Mouse (Mus musculus): Measurements from ENCODE around the gene Clic4. TPM values are rescaled to one million over a fixed set of nuclear protein-coding genes. Genes with fewer than 3 reads are reported as not detected.
"Not testable (repeated sequence)": the region's sequence is repeated elsewhere in the genome, so short reads cannot be mapped to it uniquely, and the experiment has no call there.

Clic4 gene
- total RNA-seq, 2 experiments from 2014 or later = 83.9 to 96.2 TPM

DNA sequence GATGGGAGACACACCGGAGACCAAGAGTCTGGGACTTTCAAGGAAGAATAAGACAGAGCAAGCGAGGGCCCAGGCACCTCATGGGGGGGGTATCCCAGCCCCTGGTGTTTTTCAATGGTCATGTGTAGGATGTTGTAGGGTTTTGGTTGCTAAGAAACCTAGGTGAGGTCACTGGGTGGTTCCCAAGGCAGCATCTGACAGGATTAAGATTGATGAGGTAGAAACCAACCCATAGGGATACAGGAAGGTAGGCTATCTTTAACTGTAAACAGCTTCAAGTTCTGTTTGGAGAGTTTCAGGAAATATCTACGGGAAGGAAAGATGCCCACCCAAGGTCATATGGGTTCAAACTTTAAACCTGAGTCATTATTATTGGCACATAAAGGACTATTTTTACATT is 21.2 kb upstream of the Clic4 start:
- DNase-seq (ENCODE audit: low spot score in 2 of 2) = no peak

DNA sequence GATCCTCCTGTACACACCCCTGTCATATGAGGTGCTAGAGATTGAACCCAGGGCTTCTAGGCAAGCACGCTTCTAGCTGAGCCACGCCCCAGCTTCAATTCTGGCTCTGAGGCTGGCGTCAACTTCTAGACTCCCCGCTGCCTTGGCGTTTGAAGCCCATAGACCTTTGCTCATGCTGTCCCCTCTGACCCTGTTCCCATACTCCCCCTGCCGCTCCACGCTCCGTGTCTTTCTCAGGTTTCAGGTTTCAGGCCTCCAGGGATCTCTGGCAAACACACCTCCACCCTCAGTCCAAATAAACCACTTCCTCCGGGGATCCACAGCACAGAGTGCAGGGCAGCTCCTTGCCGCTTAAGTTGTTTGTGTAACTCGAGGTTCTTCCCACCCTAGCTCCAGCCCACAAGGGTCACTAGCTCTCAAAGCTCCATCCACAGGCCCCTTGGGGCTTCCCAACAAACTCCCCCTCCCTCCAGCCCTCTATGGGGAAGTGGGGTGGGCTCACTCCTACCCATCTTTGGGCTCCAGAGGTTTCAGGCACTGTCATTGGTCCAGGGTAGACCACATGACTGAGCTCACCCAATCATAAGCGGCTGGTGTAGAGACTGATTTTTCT is 20.0 kb upstream of the Clic4 start:
- DNase-seq (ENCODE audit: low spot score in 2 of 2) = no peak

DNA sequence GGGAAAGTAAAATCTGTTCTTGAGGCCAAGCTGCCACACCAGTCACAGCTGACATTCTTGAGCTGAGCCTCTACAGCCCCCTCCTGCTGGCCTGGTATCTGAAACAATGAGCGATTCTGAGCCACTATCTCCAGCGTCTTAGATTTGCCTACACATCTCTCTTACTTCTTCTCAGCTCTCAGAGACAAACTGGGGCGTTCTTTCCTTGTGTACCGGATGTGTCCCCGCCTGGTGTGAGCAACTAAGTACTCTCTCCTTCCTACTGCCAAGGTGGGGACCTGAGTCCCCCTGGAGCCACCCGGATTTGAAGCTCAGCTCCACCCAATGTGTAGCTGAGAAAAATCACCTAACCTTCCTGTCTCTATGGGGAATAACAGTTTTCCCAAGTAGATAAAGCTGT is 19.2 kb upstream of the Clic4 start:
- DNase-seq (ENCODE audit: low spot score in 2 of 2) = no peak

DNA sequence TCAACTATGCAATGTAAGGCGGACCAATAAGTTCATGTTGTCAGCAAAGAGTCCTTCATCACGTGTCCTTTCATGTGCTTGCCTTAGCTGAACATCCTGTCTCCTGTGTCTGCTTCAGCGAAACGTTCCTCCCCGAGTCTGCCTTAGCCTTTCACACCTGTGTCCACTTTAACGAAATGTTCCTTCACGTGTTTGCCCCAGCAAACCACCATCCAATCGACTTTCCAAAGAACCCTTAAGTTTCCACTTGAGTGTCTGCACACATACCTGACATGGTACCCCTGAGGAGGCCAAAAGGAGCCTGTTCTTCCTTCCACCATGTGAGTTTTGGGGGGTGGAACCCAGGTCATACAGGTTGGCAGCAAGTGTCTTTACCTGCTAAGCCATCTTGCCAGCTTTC is 18.6 kb upstream of the Clic4 start:
- no peak for DNase-seq (ENCODE audit: low spot score in 2 of 2)

DNA sequence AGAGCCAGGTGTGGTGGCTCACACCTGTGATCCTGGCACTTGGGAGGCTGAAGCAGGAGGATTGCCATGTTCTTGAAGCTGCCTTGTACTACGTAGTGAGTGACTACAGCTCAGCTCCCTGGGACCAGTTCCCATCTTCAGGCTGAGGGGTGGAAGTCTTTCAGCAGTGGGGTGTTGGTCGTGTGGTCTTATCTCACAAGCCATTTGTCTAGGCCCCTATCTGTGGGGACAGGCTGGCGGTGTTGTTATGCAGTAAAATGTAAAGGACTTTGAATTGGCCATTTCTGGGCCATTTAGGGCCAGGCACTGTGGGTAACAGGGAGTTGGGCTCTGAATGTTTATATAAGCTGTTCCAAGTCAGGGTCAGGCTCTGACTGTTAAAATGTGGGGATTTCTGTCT is 15.4 kb upstream of the Clic4 start:
- DNase-seq (ENCODE audit: low spot score in 2 of 2) = no peak

DNA sequence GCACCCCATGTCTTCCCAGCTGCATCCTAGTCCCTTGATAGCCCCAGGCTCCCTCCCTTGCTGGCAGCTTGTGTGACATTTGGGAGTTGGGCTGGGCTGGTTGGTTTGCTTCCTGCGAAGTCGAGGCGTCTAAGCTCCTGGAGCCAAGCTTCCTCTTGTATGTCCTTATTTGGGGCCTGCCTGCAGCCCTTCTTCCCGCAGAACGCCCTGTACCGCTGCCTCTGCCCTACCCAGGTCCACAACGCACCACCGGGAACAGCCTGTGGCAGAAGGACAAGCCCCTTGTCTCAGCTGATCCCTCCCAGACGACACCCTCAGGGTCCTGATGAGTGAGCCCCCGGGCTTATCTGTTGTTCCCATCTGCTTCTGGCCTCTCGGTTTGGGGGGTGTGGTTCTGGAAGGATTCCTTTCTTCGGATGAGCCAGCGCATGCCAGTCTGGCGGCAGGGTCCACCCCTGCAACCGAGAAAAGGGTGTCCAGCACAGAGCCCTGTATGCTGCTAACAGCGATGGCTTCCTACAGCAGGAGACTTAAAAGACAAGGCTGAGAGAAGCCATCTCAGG is 14.3 kb upstream of the Clic4 start:
- no peak for DNase-seq (ENCODE audit: low spot score in 2 of 2)

DNA sequence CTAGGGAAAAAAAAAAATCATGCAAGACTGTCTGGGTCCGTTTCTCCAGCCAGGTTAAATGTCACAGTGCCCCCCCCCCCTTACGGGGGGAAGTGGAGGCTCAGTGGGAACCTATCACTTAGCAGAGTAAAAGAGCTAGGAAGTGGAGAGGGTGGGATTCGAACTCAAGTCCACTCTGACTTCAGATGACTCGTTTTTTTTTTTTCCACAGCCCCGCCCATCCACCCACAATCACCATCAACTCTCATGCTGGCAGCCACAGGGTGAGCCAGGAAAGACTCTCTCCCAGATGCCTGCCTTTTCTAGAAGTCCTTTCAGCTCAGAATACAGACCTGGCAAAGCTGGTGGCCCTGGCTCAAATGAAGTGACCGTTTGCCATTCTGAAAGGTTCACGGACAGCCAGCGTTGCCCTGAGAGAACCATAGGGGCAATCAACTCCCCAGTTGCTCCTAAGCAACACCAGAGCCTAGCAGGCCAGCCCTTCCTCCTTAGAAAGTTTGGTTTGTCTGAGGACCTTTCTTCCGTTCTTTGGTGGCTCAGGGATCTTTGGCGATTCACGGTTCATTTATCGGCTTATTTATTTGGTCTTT is 13.5 kb upstream of the Clic4 start:
- no peak for DNase-seq (ENCODE audit: low spot score in 2 of 2)

DNA sequence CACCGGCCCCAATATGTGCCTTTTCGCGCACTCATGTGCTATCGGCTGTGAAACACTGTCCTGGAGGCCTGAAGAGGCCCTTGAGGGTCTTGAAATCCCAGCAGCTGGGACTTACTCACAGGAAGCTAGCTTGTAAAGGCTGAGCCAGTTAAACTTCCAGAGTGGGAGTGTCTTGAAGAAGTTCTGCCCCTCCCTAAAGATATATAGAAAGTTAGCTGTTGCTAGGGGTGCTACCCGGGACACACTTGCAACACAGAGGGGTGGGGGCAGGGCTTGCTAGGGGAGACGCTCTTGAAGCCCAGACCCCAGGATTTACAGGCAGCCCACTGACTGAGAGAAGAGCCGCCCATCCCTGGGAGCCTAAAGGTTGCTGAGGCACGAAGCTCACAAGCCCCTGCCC is 12.8 kb upstream of the Clic4 start:
- DNase-seq (ENCODE audit: low spot score in 2 of 2) = no peak

DNA sequence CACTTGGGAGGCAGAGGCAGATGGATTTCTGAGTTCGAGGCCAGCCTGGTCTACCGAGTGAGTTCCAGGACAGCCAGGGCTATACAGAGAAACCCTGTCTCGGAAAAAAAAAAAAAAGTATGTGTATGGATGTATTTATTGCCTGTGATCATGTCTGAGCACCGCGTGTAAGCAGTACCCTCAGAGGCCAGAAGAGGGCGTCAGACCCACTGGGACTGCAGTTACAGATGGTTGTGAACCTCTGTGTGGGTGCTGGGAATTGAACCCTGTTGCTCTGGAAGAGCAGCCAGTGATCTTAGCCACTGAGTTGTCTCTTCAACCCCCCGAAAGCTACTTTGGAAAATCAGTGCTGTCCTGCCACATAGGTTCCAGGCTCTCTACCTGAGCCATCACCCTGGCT is 11.3 kb upstream of the Clic4 start:
- no peak for DNase-seq (ENCODE audit: low spot score in 2 of 2)

DNA sequence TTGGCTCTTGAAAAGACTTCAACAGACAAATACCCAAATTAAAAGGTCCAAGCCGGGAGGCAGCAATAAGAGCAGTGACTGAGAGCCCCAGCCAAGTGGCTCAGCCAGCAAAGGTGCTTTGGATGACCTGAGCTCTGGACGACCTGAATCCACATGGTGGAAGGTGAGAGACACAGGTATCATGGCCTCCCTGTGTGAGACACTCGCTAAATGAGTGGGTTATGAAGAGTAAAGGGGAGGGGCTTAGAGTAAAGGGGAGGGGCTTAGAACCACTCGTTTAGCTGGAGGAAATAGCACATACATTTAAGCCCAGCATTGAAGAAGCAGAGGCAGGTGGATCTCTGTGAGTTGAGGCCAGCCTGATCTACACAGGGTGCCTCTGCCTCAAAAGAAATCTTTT is 10.8 kb upstream of the Clic4 start:
- DNase-seq (ENCODE audit: low spot score in 2 of 2) = no peak

DNA sequence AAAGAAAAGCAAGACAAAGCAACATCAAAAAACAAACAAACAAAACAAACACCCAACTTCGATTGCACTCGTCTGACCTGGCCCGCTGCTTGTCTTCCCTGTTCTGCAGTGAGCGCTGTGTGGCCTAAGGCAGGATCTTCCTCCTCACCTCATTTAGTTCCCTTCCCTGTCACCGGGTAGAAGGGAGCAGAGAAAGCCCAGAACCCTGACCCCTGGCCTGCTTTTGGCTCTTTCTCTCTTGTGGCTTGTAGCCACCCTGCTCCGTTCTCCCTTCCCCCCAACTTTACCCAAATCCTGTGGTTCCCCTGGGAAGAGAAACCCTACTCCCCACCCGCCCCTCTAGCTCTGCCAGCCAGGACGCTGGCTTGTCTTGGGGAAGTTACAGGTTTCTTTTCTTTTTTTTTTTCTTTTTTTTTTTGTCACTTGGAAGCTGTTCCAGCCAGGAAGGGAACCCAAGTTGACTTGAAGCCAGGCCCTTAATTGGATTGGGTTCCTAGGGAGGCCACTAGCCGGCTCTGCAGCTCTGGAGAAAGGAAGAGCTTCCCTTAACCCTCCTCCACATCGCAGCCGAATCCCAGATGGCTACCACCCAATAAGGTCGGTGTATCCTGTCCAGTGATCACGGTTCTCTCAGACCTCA is 10.2 kb upstream of the Clic4 start:
- no peak for DNase-seq (ENCODE audit: low spot score in 2 of 2)

DNA sequence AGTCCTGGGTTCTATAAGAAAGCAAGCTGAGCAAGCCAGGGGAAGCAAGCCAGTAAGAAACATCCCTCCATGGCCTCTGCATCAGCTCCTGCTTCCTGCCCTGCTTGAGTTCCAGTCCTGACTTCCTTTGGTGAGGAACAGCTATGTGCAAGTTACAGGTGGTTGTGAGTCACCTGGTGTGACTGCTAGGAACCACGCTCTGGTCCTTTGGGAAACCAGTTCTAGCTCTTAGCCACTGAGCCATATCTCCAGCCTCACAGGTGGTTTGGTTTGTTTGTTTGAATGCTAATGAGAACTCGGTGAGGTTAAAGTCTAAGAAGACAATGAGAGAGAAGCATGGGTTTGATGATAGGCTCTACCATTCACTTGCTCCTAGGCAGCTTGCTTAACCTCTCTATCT is 7.4 kb upstream of the Clic4 start:
- DNase-seq (ENCODE audit: low spot score in 2 of 2) = not testable (repeated sequence)

DNA sequence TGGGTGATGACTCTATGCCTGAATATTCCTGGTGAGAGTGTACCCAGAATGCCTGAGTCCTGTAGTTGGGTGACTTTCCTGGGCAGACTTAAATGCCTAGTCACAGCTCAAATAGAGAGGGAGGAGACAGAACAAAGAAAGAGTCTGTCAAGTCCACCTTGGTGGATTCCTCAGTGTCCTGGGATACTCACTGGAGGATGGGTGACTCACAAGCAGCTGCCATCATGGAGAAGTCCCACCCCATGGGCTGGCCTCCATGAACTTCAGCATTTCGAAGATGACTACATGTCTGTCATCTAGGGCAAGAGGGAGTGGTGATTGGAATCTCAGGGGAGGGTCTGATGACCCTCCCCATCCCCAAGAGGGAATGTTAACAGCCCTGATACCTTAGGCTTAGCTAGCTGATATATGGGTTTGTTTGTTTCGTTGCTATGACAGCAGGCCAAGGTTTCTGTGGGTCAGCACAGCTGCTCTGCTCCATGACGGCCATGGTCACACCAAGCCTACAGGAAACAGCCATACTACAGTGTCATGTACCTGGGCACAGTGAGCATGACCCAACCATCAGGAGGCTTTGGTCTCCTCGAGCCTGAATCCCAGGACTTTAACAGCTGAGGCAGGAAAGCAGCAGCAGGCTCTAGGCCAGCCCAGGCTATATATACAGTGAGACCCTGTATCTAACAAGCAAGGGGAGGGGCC is 4.2 kb upstream of the Clic4 start:
- no peak for DNase-seq (ENCODE audit: low spot score in 2 of 2)

DNA sequence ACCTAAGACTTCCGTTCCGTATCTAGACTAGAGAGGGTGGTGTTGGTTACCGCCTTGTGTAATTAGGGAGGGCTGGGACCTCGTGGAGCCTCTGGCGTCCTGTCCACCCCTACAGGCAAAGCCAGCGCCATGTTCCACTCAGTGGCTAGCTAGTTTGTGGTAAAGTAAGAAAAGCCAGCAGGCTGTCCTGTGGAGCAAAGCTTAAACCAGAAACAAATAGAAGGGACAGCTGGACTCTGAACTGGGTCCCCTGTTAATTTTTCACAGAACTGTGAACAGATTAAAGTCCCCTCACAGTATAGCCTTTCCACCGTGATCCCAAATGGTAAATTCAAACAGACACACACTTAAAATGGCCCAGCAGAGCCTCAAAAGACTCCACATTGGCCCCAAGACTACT is 2.1 kb upstream of the Clic4 start:
- DNase-seq (ENCODE audit: low spot score in 2 of 2) = no peak

DNA sequence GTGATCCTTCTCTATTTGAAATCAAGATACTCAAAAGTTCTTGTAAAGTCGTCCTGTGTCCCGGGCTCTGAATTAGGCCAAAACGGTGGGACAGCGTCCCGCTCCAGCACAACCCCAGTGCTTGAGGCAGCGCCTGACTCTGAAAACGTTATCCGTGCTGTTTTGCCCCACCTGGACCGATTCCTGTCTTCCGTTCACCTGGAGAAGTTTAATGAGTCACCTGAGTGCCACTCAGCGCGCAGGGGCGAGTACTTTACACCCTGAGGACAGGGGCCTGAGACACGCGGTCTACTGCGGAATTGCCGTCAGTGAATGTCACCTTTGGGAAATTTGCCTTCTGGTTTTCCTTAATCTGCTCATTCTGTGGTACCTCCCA is 681 bp upstream of the Clic4 start:
- DNase-seq (ENCODE audit: low spot score in 2 of 2) = no peak

DNA sequence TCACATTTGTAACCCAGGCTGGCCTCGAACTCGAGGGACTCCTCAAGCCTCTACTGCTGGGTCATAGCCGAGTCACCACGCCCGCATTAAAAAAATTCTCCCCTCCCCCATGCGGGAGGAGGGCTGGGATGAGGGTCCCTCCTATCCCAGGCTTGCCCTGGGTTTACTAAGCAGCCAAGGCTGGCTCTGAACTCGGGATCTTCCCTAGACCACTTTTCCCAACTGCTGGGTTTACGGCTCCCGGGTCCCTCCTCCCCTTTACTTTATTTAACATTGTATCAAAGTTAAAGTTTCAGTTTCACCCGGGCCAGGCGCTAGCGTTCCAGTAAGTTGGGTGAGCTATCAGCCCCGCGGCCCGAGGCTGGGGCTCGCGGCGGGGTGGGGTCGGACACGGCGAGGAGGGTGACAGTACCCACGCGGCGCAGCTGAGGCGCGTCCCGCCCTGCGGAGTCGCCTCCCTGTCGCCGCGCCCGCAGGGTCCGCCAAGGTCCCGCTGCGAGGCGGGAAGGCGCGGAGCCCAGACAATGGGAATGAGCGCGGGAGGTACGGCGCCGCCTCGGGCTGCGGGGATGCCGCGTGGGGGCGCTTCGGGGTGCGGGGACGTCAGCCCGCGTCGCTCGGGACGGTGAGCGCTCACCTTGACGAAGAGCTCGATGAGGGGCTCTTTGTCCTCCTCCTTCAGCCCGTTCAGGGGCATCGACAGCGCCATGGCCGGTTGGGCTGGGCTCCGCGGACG is 565 bp downstream of the Clic4 start:
- DNase-seq (ENCODE audit: low spot score in 2 of 2) = peak; percentile 27 to 36

DNA sequence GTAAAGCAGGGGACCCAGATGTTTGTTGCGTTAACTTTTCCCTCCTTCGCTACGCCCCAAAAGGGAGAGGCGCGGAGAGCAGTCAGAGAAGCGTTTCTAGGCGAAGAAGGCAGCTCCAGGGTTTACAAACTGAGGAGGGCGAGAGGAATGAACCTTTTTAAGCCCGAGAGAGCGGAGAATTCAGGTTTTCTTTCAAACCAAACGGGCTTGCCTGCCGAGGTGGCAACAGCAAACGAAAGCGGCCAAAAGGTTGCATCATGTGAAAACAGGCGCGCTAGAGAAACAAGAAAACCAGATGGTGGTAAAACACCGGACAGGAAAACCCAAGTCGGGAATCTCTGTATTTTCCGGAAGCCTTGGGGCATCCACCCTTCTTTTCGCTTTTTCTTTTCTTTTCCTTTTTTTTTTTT is 1.2 kb downstream of the Clic4 start:
- no peak for DNase-seq (ENCODE audit: low spot score in 2 of 2)

DNA sequence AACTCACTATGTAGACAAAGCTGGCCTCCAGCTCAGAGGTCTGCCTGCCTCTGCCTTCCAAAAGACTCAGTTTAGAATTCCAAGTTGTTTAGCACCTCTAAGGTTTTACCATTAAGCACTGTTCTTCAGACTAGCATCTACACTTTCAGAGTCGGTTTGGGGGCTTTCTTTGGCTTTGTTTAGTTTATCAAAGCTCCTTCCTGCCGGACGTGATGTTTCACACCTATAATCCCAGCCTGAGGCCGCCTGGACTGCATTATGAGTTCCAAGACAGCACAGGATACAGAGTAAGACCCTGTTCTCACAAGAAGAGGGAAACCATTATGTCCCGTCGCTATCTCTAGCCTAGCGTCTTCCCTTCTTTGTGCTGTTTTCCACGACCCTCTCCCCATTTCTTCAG is 2.1 kb downstream of the Clic4 start:
- DNase-seq (ENCODE audit: low spot score in 2 of 2) = no peak

DNA sequence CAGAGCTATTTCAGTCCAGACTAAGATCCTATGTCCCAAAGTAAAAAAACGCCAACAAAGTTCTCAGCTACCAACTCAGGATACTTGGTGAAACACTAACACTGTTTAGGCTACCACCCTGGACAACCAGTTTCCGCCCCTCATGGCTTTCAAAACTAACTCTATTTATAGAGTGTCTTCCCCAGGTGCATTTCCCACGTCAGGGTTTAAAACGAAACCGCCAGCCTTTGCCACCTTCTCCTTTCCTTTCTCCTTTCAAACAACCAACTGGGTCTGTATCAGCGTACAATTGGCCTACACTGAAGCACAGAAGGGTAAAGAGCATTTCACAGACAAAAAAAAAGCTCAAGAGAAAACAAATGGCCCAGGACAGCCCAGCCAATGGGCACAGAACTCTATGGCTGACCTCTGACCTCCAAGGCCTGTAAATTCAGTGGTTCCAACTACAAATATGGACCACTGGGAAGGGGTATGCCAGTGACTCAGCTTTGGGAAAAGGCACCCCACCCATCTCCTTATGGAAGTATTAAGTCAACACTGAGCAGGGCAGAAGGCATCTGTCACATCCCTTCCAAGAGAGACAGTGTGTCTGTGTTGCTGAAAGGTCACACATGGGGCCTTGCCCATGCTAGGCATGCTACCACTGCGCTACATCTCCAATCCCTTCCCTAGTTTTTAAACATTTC is 2.8 kb downstream of the Clic4 start:
- DNase-seq (ENCODE audit: low spot score in 2 of 2) = no peak

DNA sequence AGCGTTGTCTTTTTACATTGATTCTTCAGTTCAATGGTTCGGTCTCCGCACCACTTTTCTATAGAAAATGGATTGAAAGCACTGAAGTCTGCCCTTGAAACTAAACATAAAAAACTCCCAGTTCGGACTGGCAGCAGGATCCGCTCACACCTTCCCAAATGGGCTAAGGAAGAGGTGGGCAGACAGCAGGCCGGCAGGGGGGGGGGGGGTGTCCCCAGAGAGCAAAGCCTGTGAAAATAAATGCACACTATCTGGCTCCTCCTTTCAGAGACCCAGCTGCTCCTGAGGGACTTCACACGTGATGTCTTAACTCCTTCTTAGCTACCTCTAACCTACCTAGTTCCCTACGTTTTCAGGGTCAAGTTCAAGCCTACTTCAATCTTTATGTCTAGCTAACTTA is 5.1 kb downstream of the Clic4 start:
- DNase-seq (ENCODE audit: low spot score in 2 of 2) = no peak

DNA sequence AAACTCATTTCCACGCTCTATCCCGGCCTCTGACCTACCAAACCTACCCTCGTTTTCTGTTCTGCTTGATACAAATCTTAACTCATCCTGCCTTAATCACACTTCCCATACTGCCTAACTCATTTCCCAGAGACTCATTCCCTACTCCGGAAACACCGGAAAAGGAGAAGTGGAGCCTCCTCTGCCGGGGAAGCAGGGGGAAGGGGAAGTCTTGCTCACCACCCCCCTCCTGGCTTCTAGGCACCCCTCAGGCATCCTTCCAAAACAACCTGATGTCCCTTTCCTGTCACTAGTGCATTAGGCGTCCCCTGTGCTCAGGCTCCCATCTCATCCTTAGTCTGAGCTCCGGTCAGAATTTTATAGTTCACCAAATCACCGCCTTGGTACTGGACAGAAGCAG is 5.6 kb downstream of the Clic4 start:
- no peak for DNase-seq (ENCODE audit: low spot score in 2 of 2)

Measured in adrenal gland, postnatal 4 days (tissue).